Mouse (Mus musculus) C2C12 (cell line): ENCODE data around the gene Gtf2a2.

ENCODE experiments used
- CEBPB ChIP-seq: IDR thresholded peaks from one replicate; pipeline ENCODE4 v1.6.1; 2011; ENCODE audit warnings: low read depth, mild to moderate bottlenecking, control low read depth, moderate library complexity
- CTCF ChIP-seq: IDR thresholded peaks from one replicate; pipeline ENCODE4 v1.5.1; 2011; ENCODE audit not compliant: control insufficient read depth, insufficient read depth, insufficient read length
- FOSL1 ChIP-seq: IDR thresholded peaks from one replicate; pipeline ENCODE4 v1.8.0; 2011; ENCODE audit warnings: mild to moderate bottlenecking, low read length; ENCODE audit not compliant: poor library complexity, insufficient read depth, severe bottlenecking
- MAX ChIP-seq: IDR thresholded peaks from one replicate; pipeline ENCODE4 v1.6.1; 2011; ENCODE audit warnings: mild to moderate bottlenecking, control low read depth
- MYOD1 ChIP-seq: IDR thresholded peaks from one replicate; pipeline ENCODE4 v1.6.1; 2011; ENCODE audit warnings: low read depth; ENCODE audit not compliant: control insufficient read depth, insufficient read length
- MYOG ChIP-seq: IDR thresholded peaks from one replicate; pipeline ENCODE4 v1.6.1; 2011; ENCODE audit not compliant: control insufficient read depth, insufficient read length; ENCODE audit errors: extremely low read depth
- USF1 ChIP-seq: IDR thresholded peaks from one replicate; pipeline ENCODE4 v1.6.1; 2011; ENCODE audit warnings: low read depth, mild to moderate bottlenecking, control low read depth, moderate library complexity

GRCm38 (mm10) chr9:70034702-70035101, 22.4 kb downstream of the Gtf2a2 start:
- TF ChIP-seq MAX (no peak), CTCF (no peak), MYOG (no peak), MYOD1 (no peak), USF1 (no peak), CEBPB (no peak), FOSL1 (no peak)
